Mouse (Mus musculus) embryonic fibroblast, embryonic 13.5 days (primary cell): ENCODE results near the gene Itga2b. TPM values are rescaled to one million over a fixed set of nuclear protein-coding genes. Genes with fewer than 3 reads are reported as not detected.

Experiments used
- H3K27ac ChIP-seq: 2 replicates; pipeline ENCODE4 v1.5.1; 2012; ENCODE audit warnings: low read length, control low read depth, inconsistent platforms; ENCODE audit not compliant: insufficient read depth
- H3K4me1 ChIP-seq: 2 replicates; pipeline ENCODE4 v1.6.1; 2011; ENCODE audit warnings: low read length; ENCODE audit not compliant: control insufficient read depth, insufficient read depth
- H3K4me3 ChIP-seq: 2 replicates; pipeline ENCODE4 v1.5.1; 2011; ENCODE audit warnings: mild to moderate bottlenecking, control low read depth, low read length; ENCODE audit not compliant: insufficient read depth
- CTCF ChIP-seq: IDR thresholded peaks from 2 replicates; pipeline ENCODE4 v1.5.1; 2011; ENCODE audit warnings: mild to moderate bottlenecking, control low read depth, low read length, moderate library complexity, borderline replicate concordance; ENCODE audit not compliant: insufficient read depth
- POLR2A ChIP-seq: IDR thresholded peaks from 2 replicates; pipeline ENCODE4 v1.6.1; 2011; ENCODE audit warnings: low read depth, mild to moderate bottlenecking, control low read depth, low read length, moderate library complexity
- polyA plus RNA-seq: library from polyadenylated mRNA; stranded (reverse); fragments of >200 nt; gene quantifications from 2 replicates; pipeline ENCODE4 v1.2.4, GENCODE M21; 2011; ENCODE audit warnings: low read depth; ENCODE audit not compliant: missing spikeins, insufficient read length

The Itga2b gene
- polyA plus RNA-seq, 1 experiment = 11.6 TPM

GRCm38 (mm10) chr11:102486733-102487386 lies 16.9 kb upstream of the Itga2b start:
- peak; percentile 40; the same call in 1 of the 2 replicates for TF ChIP-seq CTCF
- TF ChIP-seq POLR2A = no peak
- no peak overlapping the region for H3K27ac ChIP-seq
- no peak overlapping the region for H3K4me3 ChIP-seq
- H3K4me1 ChIP-seq = no peaks in the 10 kb centered on the region

GRCm38 (mm10) chr11:102481779-102482178 lies 11.9 kb upstream of the Itga2b start:
- no peak overlapping the region for H3K4me3 ChIP-seq
- TF ChIP-seq POLR2A (no peak), CTCF (no peak)
- H3K27ac ChIP-seq = no peak overlapping the region
- H3K4me1 ChIP-seq = no peaks in the 10 kb centered on the region

- H3K4me3 ChIP-seq = no peak overlapping the region
- TF ChIP-seq CTCF = no peak
- no peak for TF ChIP-seq POLR2A
- no peaks in the 10 kb centered on the region for H3K4me1 ChIP-seq
- H3K27ac ChIP-seq = no peak overlapping the region
Observed at GRCm38 (mm10) chr11:102480897-102481296, 11.0 kb upstream of the Itga2b start.

GRCm38 (mm10) chr11:102480111-102480510 lies 10.2 kb upstream of the Itga2b start:
- TF ChIP-seq POLR2A (no peak), CTCF (no peak)
- H3K4me1 ChIP-seq = no peaks in the 10 kb centered on the region
- no peak overlapping the region for H3K4me3 ChIP-seq
- H3K27ac ChIP-seq = no peak overlapping the region

- Histone ChIP-seq H3K27ac (no peak overlapping the region), H3K4me1 (no peaks in the 10 kb centered on the region), H3K4me3 (no peak overlapping the region)
- TF ChIP-seq CTCF = no peak
- no peak for TF ChIP-seq POLR2A
Observed at GRCm38 (mm10) chr11:102479581-102479980, 9.7 kb upstream of the Itga2b start.

- no peak for TF ChIP-seq CTCF
- no peak for TF ChIP-seq POLR2A
- Histone ChIP-seq H3K4me3 (no peak overlapping the region), H3K4me1 (no peaks in the 10 kb centered on the region), H3K27ac (no peak overlapping the region)
Observed at GRCm38 (mm10) chr11:102478671-102479070, 8.7 kb upstream of the Itga2b start.

- TF ChIP-seq POLR2A = no peak
- no peaks in the 10 kb centered on the region for H3K4me1 ChIP-seq
Observed at GRCm38 (mm10) chr11:102475027-102475426, 5.1 kb upstream of the Itga2b start.

GRCm38 (mm10) chr11:102467041-102467631 lies 2.8 kb downstream of the Itga2b start:
- no peak for TF ChIP-seq CTCF
- peak; percentile 53 for TF ChIP-seq POLR2A
- H3K4me3 ChIP-seq = peak overlapping the region; percentile 7
- H3K4me1 ChIP-seq = no peaks in the 10 kb centered on the region
- H3K27ac ChIP-seq = peak overlapping the region; percentile 49

More at GRCm38 (mm10) chr11:102475027-102475426, 5.1 kb upstream of the Itga2b start:
- Histone ChIP-seq H3K4me3 (no peak overlapping the region), H3K27ac (no peak overlapping the region)

GRCm38 (mm10) chr11:102465713-102466436 lies 4.0 kb downstream of the Itga2b start:
- Histone ChIP-seq H3K4me1 (no peaks in the 10 kb centered on the region), H3K4me3 (no peak overlapping the region), H3K27ac (peak overlapping the region; percentile 85)
- peak; percentile 72 for TF ChIP-seq POLR2A
- TF ChIP-seq CTCF = no peak

GRCm38 (mm10) chr11:102464901-102465300 lies 5.0 kb downstream of the Itga2b start:
- Histone ChIP-seq H3K4me1 (no peaks in the 10 kb centered on the region), H3K4me3 (no peak overlapping the region), H3K27ac (peak overlapping the region; percentile 85; the same call in 1 of the 2 replicates)
- TF ChIP-seq CTCF = no peak
- no peak for TF ChIP-seq POLR2A
